ENCODE assay signal across 12 mouse cellular contexts in the genomic region with DNA sequence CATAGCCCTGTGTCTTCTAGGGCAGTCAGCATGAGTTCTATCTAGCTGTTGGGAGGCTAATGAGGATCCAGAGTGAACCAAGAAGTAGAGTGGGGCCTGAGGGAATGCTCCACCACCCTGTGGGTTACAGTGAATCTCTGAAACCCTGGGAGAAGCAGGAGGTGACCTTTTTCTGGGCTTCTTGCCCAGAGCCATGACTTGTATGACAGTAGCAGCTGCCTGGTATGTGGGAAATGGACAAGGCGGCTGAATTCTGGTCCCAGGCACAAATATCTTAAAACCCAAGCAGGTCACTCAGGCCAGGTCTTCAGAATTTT. TPM values are rescaled to one million over a fixed set of nuclear protein-coding genes. Genes with fewer than 3 reads are reported as not detected.
DNase-seq lines count a peak whose midpoint lies in the region; ATAC-seq lines count a peak whose summit lies in the region.
"Had no signal": no experiment of that assay in that cellular context is flagged by ENCODE, and none has a peak within 500 bp of the region (broad histone marks: within the 10 kb centered on the region; RNA-seq: fewer than 3 reads in every experiment).

No protein-coding gene starts in this region.

- H3K4me3 ChIP-seq in kidney, embryonic 14.5 days (ENCODE audit: low read length), result no peak overlapping the region
- H3K4me3 ChIP-seq in heart, embryonic 15.5 days, result no peak overlapping the region
- H3K4me3 ChIP-seq in midbrain, embryonic 13.5 days (replicated peaks), result no peak overlapping the region
- H3K4me3 ChIP-seq: hindbrain, embryonic 13.5 days had no signal

- no peaks in the 10 kb centered on the region for H3K36me3 ChIP-seq in kidney, embryonic 14.5 days (ENCODE audit: control insufficient read depth, insufficient read depth, low read length)
- no peaks in the 10 kb centered on the region for H3K36me3 ChIP-seq in heart, embryonic 15.5 days
- H3K36me3 ChIP-seq in midbrain, embryonic 13.5 days, result no peaks in the 10 kb centered on the region
- H3K36me3 ChIP-seq: G1E; hindbrain, embryonic 13.5 days had no signal

- WGBS in kidney, embryonic 14.5 days, result 64% methylated on average over 1 of the region's 1 CpGs
- WGBS in heart, embryonic 15.5 days, result 37% methylated on average over 1 of the region's 1 CpGs
- WGBS in midbrain, embryonic 13.5 days, result 87% methylated on average over 1 of the region's 1 CpGs

- H3K9me3 ChIP-seq in kidney, embryonic 14.5 days (ENCODE audit: control insufficient read depth, low read length), result no peaks in the 10 kb centered on the region
- no peaks in the 10 kb centered on the region for H3K9me3 ChIP-seq in heart, embryonic 15.5 days (replicated peaks)
- H3K9me3 ChIP-seq in midbrain, embryonic 13.5 days, result no peaks in the 10 kb centered on the region
- H3K9me3 ChIP-seq: hindbrain, embryonic 13.5 days had no signal

- no peak for ATAC-seq in kidney, embryonic 14.5 days (ENCODE audit: low FRiP score, low TSS enrichment)
- no peak for ATAC-seq in heart, embryonic 15.5 days (replicated peaks; ENCODE audit: insufficient number of reproducible peaks, insufficient read depth, low FRiP score, low read depth)
- ATAC-seq in midbrain, embryonic 13.5 days, result no peak

- H3K4me1 ChIP-seq in kidney, embryonic 14.5 days (ENCODE audit: control insufficient read depth, insufficient read depth, low read length), result no peaks in the 10 kb centered on the region
- peaks cover 30% of the 10 kb centered on the region for H3K4me1 ChIP-seq in heart, embryonic 15.5 days (replicated peaks)
- H3K4me1 ChIP-seq in midbrain, embryonic 13.5 days (replicated peaks), result peaks cover 9% of the 10 kb centered on the region

- H3K4me2 ChIP-seq in kidney, embryonic 14.5 days (replicated peaks; ENCODE audit: low read depth, low read length), result no peak overlapping the region
- no peak overlapping the region; the same call in 1 of the 2 replicates for H3K4me2 ChIP-seq in heart, embryonic 15.5 days
- no peak overlapping the region for H3K4me2 ChIP-seq in midbrain, embryonic 13.5 days (replicated peaks)
- H3K4me2 ChIP-seq: hindbrain, embryonic 13.5 days had no signal

- H3K9ac ChIP-seq in kidney, embryonic 14.5 days (ENCODE audit: low read depth, low read length), result no peak overlapping the region
- no peak overlapping the region for H3K9ac ChIP-seq in heart, embryonic 15.5 days
- H3K9ac ChIP-seq in midbrain, embryonic 13.5 days (replicated peaks), result no peak overlapping the region
- H3K9ac ChIP-seq: hindbrain, embryonic 13.5 days had no signal

- DNase-seq in kidney, adult 18-20 months, result peak; percentile 36
- DNase-seq in adrenal gland, postnatal 10 days, result peak; percentile 52
- peak; percentile 69 for DNase-seq in lung, postnatal 10 days
- no peak for DNase-seq in cerebellum, adult 11-12 months
- DNase-seq in frontal cortex, adult 2 months (ENCODE audit: extremely low spot score in 1 of 2, low spot score in 1 of 2), result no peak
- DNase-seq: cerebellum, adult 9-11 months had no signal

- H3K27me3 ChIP-seq in kidney, embryonic 14.5 days (ENCODE audit: control insufficient read depth, insufficient read depth, low read length), result peaks cover 16% of the 10 kb centered on the region
- H3K27me3 ChIP-seq in heart, embryonic 15.5 days, result peaks cover 28% of the 10 kb centered on the region
- peaks cover 43% of the 10 kb centered on the region for H3K27me3 ChIP-seq in midbrain, embryonic 13.5 days

- H3K27ac ChIP-seq in kidney, embryonic 14.5 days (ENCODE audit: low read depth, low read length), result no peak overlapping the region
- H3K27ac ChIP-seq in heart, embryonic 15.5 days, result peak overlapping the region; percentile 8; the same call in 1 of the 2 replicates
- H3K27ac ChIP-seq in midbrain, embryonic 13.5 days, result no peak overlapping the region
- H3K27ac ChIP-seq: hindbrain, embryonic 13.5 days; macrophage had no signal

RNA-seq across cellular contexts. Expression of gene Sstr4, which starts 2.6 kb away (rescaled TPM):
- 0.36 and 0.45 TPM in 2 replicates for polyA plus RNA-seq in kidney, embryonic 14.5 days (2014; fragmentation: Nextera tagmentation; extraction: Ambion mirVana)
- total RNA-seq in adrenal gland, postnatal 10 days (2021), result under 1 TPM; 0.55 to 0.60 TPM
- 0.48 and 1.0 TPM in 2 replicates for polyA plus RNA-seq in heart, embryonic 15.5 days (2015; fragmentation: Nextera tagmentation; extraction: Ambion mirVana)
- polyA plus RNA-seq in midbrain, embryonic 13.5 days (2015; fragmentation: Nextera tagmentation; extraction: Ambion mirVana), result 0.79 and 1.5 TPM in 2 replicates
- 15.1 and 19.0 TPM in 2 replicates for polyA plus RNA-seq in frontal cortex, adult 2 months (2012; rRNA removed)
- total RNA-seq: G1E had no signal
- polyA plus RNA-seq: G1E, macrophage had no signal

RNA-seq across cellular contexts. Expression of gene Thbd, which starts 10.2 kb away (rescaled TPM):
- 3.7 and 6.7 TPM in 2 replicates for polyA plus RNA-seq in kidney, embryonic 14.5 days (2014; fragmentation: Nextera tagmentation; extraction: Ambion mirVana)
- 10 to 100 TPM; 28.9 to 29.5 TPM for total RNA-seq in adrenal gland, postnatal 10 days (2021)
- polyA plus RNA-seq in heart, embryonic 15.5 days (2015; fragmentation: Nextera tagmentation; extraction: Ambion mirVana), result 15.9 and 22.8 TPM in 2 replicates
- 4.5 and 4.8 TPM in 2 replicates for polyA plus RNA-seq in midbrain, embryonic 13.5 days (2015; fragmentation: Nextera tagmentation; extraction: Ambion mirVana)
- polyA plus RNA-seq in frontal cortex, adult 2 months (2012; rRNA removed), result 10.3 and 11.2 TPM in 2 replicates
- total RNA-seq: G1E had no signal
- polyA plus RNA-seq: G1E had no signal

RNA-seq across cellular contexts. Expression of gene Cd93, which starts 45.6 kb away (rescaled TPM):
- 14.0 and 16.0 TPM in 2 replicates for polyA plus RNA-seq in kidney, embryonic 14.5 days (2014; fragmentation: Nextera tagmentation; extraction: Ambion mirVana)
- 10 to 100 TPM; 70.6 to 91.4 TPM for total RNA-seq in adrenal gland, postnatal 10 days (2021)
- 25.7 and 26.2 TPM in 2 replicates for polyA plus RNA-seq in heart, embryonic 15.5 days (2015; fragmentation: Nextera tagmentation; extraction: Ambion mirVana)
- polyA plus RNA-seq in midbrain, embryonic 13.5 days (2015; fragmentation: Nextera tagmentation; extraction: Ambion mirVana), result 6.4 and 6.7 TPM in 2 replicates
- 4.1 and 4.4 TPM in 2 replicates for polyA plus RNA-seq in frontal cortex, adult 2 months (2012; rRNA removed)

Comparison
In these comparisons a context has a peak if more than half of its experiments do, and no peak if none do; other contexts are left out.
1. DNase-seq: peak in kidney, adult 18-20 months (single experiment), adrenal gland, postnatal 10 days (single experiment) and lung, postnatal 10 days (single experiment); none in cerebellum, adult 11-12 months (single experiment) and frontal cortex, adult 2 months (0 of 2).